Mouse (Mus musculus): ENCODE results near the gene Tcf20. TPM values are rescaled to one million over a fixed set of nuclear protein-coding genes. Genes with fewer than 3 reads are reported as not detected.

The Tcf20 gene
- total RNA-seq, 2 experiments from 2014 or later = 139 to 153 TPM

Small RNA genes lying within 50 kb of the gene (microRNA-seq; reads per million reads assigned to microRNA genes)
- gene Gm27618 (0 reads per million in 2 experiments), gene Mir3080 (32.0 to 46.9 reads per million in 2 experiments)

Other genes starting within 250 kb of the Tcf20 start
- not detected for gene Cyp2d40, start 223.7 kb downstream of the Tcf20 start, total RNA-seq (2021)
- under 1 TPM in 1 of 2 experiments, not detected in 1; 0.71 TPM for gene Cyp2d26, start 193.6 kb downstream of the Tcf20 start, total RNA-seq (2021)
- 1 to 10 TPM; 1.6 to 2.4 TPM for gene Nfam1, start 45.4 kb upstream of the Tcf20 start, total RNA-seq (2021)
- 10 to 100 TPM; 11.6 to 12.0 TPM for gene Serhl, start 101.6 kb upstream of the Tcf20 start, total RNA-seq (2021)
- 100 to 1,000 TPM; 123 to 128 TPM for gene Rrp7a, start 134.9 kb upstream of the Tcf20 start, total RNA-seq (2021)
- 10 to 100 TPM; 82.6 to 83.2 TPM for gene Poldip3, start 161.5 kb upstream of the Tcf20 start, total RNA-seq (2021)
- gene Cyb5r3, start 184.7 kb upstream of the Tcf20 start, total RNA-seq (2021) = 100 to 1,000 TPM; 106 to 114 TPM